Mouse (Mus musculus): ENCODE data around the gene E2f4.

Gene E2f4

DNA sequence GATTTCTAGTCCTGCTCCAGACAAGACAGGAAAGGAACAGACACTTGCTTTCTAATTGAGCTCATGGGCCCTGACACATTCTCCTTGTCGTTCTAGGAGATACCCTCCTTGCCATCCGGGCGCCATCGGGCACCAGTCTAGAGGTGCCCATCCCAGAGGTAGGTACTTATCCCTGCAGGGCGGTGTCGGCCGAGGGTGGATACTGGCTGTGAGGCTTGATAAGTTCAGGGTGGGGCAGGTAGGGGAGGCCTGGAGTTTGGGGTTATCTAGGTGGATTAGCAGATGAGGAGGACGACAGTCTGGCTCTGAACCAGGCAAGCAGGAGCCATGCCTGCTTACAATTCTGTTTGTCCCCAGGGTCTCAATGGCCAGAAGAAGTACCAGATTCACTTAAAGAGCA, 2.5 kb downstream of the E2f4 start:
- TF ChIP-seq GATA4 (IDR thresholded peaks at IDR 0.05; ENCODE audit: insufficient replicate concordance, low read length): no peak

DNA sequence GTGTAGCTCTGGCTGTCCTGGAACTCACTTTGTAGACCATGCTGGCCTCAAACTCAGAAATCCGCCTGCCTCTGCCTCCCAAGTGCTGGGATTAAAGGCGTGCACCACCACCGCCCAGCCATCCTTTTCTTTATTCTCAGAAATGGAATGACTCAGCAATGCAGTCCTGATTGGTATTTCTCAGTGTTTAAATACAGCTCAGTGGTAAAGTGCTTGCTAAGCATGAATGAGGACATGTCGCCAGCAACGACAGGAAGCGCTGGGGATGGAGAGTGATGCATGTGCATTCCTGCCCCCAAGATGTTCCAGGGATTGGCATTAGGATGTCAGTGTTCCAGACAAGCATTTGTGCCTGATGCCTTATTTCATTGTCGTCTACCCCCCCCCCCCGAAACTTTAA, 5.9 kb downstream of the E2f4 start:
- no peak for TF ChIP-seq GATA4 (IDR thresholded peaks at IDR 0.05; ENCODE audit: insufficient replicate concordance, low read length)

DNA sequence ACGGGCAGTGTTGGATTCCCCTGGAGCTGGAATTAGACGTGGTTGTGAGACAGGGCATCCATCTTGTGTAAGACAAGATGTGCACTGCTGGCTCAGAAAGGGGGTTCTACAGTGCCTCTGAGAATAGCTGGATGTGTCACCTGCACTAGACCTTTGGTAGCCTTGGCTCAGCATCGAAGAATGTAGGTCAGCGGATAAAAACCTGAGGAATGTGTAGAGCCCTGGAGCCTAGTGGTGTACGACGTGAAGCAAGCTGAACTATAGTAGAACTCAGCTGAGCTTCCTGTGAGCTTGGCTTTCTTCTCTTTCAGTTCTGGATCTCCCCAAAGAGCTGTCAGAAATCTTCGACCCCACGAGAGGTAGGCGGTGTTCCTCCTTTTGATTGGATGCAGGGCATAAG, 6.4 kb downstream of the E2f4 start:
- no peak for TF ChIP-seq GATA4 (IDR thresholded peaks at IDR 0.05; ENCODE audit: insufficient replicate concordance, low read length)

DNA sequence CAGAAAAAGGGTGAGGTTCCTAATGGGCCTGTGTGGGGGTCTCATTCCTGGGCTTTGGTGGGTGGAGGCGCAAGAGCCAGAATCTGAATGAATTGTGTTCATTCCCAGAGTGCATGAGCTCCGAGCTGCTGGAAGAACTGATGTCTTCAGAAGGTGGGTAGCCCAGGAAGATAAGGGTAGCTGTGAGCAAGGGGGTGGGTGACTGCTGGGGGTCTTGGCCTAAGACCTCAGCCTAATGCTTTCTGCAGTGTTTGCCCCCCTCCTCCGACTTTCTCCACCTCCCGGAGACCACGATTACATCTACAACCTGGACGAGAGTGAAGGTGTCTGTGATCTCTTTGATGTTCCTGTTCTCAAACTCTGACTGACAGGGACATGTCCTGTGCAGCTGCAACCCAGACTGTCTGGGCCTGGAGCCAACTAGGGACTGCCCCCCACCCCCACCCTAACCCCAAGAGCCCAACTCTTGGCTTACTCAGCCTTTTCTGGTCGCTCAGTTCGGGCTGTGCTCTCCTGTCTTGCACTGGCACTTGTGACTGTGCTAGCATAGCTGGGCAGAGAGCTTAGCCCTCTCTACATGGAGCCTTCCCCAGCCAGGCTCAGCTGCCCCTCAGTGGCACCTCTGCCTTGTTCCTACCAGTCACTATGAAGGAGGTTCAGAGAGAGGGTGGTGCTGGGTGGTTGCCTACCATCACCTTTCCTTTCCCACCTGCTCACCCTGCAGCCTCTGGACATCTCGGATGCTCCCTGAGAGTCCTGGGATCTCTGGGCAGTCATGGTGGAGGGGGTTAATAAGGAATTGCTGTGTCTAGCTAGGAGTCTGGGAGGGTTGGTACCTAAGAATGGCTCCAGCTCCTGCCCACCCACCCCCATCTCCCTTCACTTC, 7.1 kb downstream of the E2f4 start:
- TF ChIP-seq GATA4 (IDR thresholded peaks at IDR 0.05; ENCODE audit: insufficient replicate concordance, low read length): no peak

DNA sequence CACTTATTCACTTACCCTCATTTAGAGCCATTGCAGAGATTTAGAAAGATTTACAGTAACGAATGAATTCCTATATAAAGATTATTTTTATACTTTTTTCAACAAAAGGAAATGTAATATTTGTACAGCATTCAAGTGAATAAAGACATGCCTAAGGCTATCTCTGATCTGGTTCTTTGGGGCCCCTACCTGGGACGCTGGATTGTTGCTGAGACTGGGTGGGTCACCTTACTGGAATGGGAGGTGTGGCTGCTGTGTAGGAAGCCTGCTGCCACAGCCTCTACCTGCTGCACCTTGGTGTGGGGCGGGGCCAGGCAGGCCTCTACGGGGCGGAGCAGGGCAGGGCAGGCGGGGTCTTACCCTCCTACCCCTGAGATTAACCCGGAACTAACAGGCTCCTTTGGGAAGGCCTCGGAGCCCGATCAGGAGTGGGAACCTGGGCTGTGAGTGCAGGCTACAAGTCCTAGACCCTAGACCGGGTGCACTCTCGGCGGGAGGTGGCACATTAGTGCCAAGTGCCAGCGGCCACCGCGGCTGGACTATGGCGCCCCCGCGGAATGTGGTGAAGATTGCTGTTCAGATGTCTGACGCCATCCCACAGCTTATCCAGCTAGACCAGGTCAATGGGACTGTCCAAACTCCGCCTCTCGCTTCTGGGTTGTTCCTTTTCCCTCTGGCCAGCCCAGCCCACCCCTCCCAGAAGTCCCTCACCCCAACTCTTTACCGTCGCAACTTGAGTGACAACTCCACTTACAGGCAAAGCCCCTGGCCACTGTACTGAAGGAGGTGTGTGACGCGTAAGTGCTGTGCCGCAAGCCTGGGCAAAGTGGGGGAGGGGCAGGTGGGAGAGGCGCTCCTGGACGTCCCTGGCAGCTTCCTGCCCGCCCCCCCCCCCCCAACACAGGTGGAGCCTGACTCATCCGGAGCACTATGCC, 8.0 kb downstream of the E2f4 start, which contains the start of gene Elmo3:
TSS of gene Elmo3 (plus strand) at position 391 of the 935 bp plus-strand sequence.
- TF ChIP-seq GATA4 (IDR thresholded peaks at IDR 0.05; ENCODE audit: insufficient replicate concordance, low read length): peak; percentile 37; the same call in 1 of the 2 replicates

DNA sequence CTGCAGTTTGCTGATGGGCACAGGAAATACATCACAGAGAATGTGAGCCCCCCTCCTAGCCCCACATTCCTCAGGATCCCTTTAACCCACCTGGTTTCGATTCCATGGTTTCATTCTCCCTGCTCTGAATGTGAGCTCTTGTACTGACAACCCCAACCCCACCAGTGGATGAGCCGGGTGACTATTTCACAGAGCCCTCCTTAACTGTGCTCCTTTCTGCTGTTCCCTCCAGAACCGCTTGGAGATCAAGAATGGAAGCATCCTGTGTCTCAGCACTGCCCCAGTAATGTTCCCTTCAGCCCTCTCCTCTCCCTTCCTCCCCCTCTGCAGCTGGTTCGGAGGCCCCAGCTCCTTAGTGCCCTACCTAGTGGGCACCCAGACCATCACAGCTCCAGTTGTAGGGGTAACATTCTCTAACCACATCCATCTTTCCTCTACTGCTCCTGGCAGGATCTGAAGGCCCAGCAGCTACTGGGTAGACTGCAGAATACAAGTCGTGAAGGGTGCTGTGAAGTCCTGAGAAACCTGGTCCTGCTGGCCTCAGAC, 8.8 kb downstream of the E2f4 start:
- no peak for TF ChIP-seq GATA4 (IDR thresholded peaks at IDR 0.05; ENCODE audit: insufficient replicate concordance, low read length)

DNA sequence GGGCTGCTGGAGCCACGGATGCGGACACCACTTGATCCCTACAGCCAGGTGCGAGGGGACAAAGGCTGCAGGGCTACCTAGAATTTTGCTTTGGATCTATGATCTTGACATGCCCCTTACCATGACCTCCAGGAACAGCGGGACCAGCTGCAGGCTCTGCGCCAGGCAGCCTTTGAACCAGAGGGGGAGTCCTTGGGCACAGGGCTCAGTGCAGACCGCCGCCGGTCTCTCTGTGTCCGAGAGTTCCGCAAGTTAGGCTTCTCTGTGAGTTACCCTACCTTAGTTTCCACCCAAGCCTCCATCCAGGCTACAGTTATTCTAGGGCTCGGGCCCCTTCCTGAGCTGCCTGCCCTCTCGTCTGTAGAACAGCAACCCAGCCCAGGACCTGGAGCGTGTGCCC, 10.2 kb downstream of the E2f4 start:
- no peak for TF ChIP-seq GATA4 (IDR thresholded peaks at IDR 0.05; ENCODE audit: insufficient replicate concordance, low read length)

DNA sequence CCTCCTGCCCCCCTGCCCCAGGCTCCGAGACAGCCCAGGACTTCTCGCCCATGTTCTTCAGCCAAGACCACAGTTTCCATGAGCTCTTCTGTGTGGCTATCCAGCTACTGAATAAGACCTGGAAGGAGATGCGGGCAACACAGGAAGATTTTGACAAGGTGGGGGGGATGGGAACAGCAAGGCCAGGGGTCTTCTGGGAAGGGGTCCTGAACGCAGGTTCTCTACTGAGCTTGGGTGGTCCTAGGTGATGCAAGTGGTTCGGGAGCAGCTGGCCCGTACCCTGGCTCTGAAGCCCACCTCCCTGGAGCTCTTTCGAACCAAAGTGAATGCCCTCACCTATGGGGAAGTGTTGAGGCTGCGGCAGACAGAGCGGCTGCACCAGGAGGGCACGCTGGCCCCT, 11.0 kb downstream of the E2f4 start:
- no peak for TF ChIP-seq GATA4 (IDR thresholded peaks at IDR 0.05; ENCODE audit: insufficient replicate concordance, low read length)

DNA sequence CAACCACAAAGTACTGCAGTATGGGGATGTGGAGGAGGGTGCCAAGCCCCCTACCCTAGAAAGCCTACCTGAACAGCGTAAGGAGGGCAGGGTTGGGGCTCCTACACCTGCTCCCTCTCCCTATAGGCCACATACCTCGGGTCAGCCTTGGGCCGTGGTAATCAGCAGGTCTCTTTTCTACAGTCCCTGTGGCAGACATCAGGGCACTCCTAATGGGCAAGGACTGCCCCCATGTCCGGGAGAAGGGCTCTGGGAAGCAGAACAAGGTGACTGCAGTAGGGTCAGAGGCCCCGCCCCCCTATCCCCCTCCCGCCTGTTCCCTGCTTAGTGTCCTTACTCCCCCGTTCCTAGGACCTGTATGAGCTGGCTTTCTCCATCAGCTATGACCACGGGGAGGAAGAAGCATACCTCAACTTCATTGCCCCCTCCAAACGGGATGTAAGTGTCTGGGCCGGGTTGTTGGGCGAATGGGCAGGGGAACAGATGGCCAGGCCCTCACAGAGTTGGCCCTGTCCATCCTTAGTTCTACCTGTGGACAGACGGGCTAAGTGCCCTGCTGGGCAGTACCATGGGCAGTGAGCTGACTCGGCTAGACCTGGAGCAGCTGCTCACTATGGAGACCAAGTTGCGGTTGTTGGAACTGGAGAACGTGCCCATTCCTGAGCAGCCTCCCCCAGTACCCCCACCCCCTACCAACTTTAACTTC, 11.8 kb downstream of the E2f4 start:
- no peak for TF ChIP-seq GATA4 (IDR thresholded peaks at IDR 0.05; ENCODE audit: insufficient replicate concordance, low read length)

DNA sequence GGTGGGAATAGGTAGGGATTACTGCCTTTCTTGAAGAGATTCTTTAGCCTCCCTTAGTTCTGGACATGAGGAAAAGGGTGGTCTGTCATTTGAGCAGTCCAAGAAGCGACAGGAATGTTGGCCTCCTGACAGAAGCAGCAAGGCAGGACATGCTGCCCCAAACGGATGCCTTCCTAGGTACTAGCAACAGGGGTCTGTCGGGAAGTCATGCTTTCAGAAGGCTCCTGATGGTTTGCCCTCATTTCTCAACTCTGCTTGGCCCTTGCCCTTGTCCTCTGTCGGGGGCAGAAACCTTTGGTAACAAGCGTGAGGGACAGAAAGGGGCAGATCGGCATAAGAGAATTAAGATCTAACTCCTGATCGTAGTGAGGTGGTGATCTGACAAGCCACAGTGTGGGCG, 12.7 kb downstream of the E2f4 start:
- TF ChIP-seq GATA4 (IDR thresholded peaks at IDR 0.05; ENCODE audit: insufficient replicate concordance, low read length): no peak

DNA sequence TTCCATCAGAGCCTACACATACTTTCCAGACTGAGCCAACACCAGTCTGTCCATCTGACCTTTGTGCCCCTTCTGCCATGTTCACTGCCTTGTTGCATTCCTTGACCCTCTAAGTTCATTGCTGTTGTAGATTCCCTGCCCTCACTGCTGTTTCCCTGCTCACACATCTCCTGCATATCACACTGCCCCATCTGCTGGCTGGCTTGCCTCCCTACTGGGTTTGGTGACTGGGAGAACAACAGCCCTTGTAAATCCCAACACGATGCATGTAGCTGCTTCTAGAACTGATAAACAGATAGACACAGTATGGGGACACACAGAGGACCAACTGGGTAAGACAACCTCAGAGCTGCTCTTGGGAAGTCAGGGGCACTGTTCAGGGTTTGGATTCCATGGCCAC, 14.3 kb downstream of the E2f4 start:
- TF ChIP-seq GATA4 (IDR thresholded peaks at IDR 0.05; ENCODE audit: insufficient replicate concordance, low read length): no peak

DNA sequence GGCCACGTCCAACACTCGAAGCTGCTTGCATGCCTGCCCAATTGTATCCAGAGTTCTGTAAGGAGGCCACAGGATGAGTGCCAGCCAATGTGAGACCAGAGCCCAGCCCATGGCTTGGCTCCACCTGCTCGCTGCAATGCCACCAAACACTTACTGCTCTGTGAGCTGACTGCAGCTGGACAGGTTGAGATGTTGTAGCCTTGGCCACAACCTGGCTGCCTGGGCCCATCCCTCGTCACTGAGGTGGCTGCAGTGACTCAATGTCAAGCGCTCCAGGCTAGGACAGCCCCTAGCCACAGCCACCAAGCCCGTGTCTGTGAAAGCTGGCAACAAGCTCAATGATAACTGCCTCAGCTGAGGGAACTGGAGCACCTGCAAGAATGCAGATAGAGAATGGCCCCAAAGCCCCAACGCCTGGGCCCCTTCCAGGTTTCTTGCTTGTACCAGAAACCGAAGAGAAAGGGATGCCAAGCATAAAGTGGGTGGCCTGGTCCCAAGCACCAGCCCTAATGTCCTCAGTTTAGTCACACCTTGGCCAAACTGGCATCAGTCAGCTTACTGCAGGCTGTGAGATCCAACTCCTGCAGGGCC, 15.5 kb downstream of the E2f4 start:
- TF ChIP-seq GATA4 (IDR thresholded peaks at IDR 0.05; ENCODE audit: insufficient replicate concordance, low read length): no peak

DNA sequence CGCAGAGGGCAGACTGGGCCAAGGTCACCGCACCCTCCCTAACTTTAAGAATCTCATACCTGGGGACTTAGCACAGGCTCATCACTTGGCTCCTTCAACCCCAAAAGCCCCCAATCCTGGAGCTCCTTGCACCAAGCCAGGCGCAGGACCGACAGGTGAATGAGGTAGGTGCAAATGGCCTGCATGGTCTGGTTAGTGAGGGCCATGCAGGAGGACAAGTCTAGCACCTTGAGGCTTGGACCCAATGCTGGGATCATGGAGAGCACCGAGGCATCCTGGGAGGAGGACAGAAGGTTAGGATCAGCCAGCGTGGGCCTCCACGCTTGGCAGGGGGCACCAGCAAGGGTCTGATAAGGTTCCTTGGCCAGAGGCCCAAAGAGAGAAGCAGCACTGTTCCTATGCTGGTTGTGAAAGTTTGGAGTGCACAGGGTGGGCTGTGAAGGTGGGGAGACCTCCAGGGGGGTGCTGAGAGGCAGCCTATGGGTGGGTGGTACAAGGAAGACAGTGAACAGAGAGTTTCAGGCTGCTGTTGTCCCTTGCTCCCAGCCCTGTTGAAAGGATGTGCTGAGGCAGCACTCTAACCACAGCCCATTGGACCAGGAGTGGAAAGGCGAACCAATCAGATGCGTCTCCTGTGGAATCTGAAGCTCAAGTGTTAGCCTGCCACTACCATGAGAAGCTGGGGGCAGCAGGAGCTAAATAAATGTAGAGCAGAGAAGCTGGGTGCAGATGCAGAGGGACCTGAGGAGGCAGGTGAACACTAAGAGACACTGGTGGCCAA, 16.3 kb downstream of the E2f4 start:
- TF ChIP-seq GATA4 (IDR thresholded peaks at IDR 0.05; ENCODE audit: insufficient replicate concordance, low read length): no peak
